Mouse (Mus musculus): ENCODE measurements at regions not wholly inside any gene's neighbourhood (a gene's known extent, or its start where the extent isn't known, plus 50 kb on each side); places are given as distances from the start of the nearest gene placed in this dataset.

- Histone ChIP-seq H3K4me3 (ENCODE audit: insufficient read depth, low read depth, low read length) (no peak overlapping the region), H3K27ac (ENCODE audit: insufficient read depth, low read depth, low read length) (no peak overlapping the region), H3K4me1 (ENCODE audit: control insufficient read depth, insufficient read depth, low read length) (peaks cover 6% of the 10 kb centered on the region)
- no peak for TF ChIP-seq CTCF (IDR thresholded peaks at IDR 0.05; ENCODE audit: insufficient read depth, low read depth, low read length)
- TF ChIP-seq POLR2A (IDR thresholded peaks at IDR 0.05; ENCODE audit: insufficient read depth, low read depth, low read length): no peak
- 86% methylated on average over 1 of the region's 1 CpGs for WGBS
These were observed 74.0 kb downstream of the Adamts15 start for GRCm38 (mm10) chr9:30848249-30848648.

GRCm38 (mm10) chr9:30845609-30846290 is 76.5 kb downstream of the Adamts15 start:
- WGBS: 72% methylated on average over 10 of the region's 10 CpGs
- TF ChIP-seq CTCF (IDR thresholded peaks at IDR 0.05; ENCODE audit: insufficient read depth, low read depth, low read length) (no peak), POLR2A (IDR thresholded peaks at IDR 0.05; ENCODE audit: insufficient read depth, low read depth, low read length) (no peak)
- H3K4me3 ChIP-seq (ENCODE audit: insufficient read depth, low read depth, low read length): no peak overlapping the region
- no peak overlapping the region for H3K27ac ChIP-seq (ENCODE audit: insufficient read depth, low read depth, low read length)
- peaks cover 6% of the 10 kb centered on the region for H3K4me1 ChIP-seq (ENCODE audit: control insufficient read depth, insufficient read depth, low read length)

GRCm38 (mm10) chr9:30844079-30844563 is 78.1 kb downstream of the Adamts15 start:
- no peak overlapping the region for H3K4me3 ChIP-seq (ENCODE audit: insufficient read depth, low read depth, low read length)
- 73% methylated on average over 8 of the region's 8 CpGs for WGBS

DNA sequence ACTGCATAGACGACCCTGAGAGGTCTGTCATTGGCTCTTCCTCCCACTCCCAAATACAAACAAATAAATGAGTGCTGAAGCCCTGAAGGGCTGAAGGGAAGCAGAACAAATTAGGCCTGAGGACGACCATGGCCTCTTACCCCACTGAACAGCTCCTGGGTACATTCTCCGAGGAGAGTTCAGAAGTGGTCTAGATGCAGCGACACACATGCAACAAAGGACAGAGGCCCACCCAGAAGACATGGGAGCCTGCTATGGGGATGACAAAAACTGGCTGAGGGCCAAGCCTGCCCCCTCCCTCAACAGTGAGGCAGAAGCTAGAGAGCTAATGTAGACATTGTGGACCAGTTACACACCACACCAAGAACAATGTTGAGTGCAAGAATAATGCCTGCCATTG is 87.3 kb downstream of the Adamts15 start:
- Histone ChIP-seq H3K27ac (ENCODE audit: insufficient read depth, low read depth, low read length) (no peak overlapping the region), H3K4me1 (ENCODE audit: control insufficient read depth, insufficient read depth, low read length) (no peaks in the 10 kb centered on the region), H3K4me3 (ENCODE audit: insufficient read depth, low read depth, low read length) (no peak overlapping the region)
- 68% methylated on average over 4 of the region's 4 CpGs for WGBS
- TF ChIP-seq POLR2A (IDR thresholded peaks at IDR 0.05; ENCODE audit: insufficient read depth, low read depth, low read length): no peak

More at GRCm38 (mm10) chr9:30844079-30844563, 78.1 kb downstream of the Adamts15 start:
- no peak overlapping the region for H3K27ac ChIP-seq (ENCODE audit: insufficient read depth, low read depth, low read length)
- TF ChIP-seq POLR2A (IDR thresholded peaks at IDR 0.05; ENCODE audit: insufficient read depth, low read depth, low read length) (no peak), CTCF (IDR thresholded peaks at IDR 0.05; ENCODE audit: insufficient read depth, low read depth, low read length) (no peak)
- peaks cover 6% of the 10 kb centered on the region for H3K4me1 ChIP-seq (ENCODE audit: control insufficient read depth, insufficient read depth, low read length)

GRCm38 (mm10) chr9:30834565-30834905 is 87.7 kb downstream of the Adamts15 start:
- WGBS: 79% methylated on average over 10 of the region's 10 CpGs
- no peak for TF ChIP-seq POLR2A (IDR thresholded peaks at IDR 0.05; ENCODE audit: insufficient read depth, low read depth, low read length)
- no peak for TF ChIP-seq CTCF (IDR thresholded peaks at IDR 0.05; ENCODE audit: insufficient read depth, low read depth, low read length)

DNA sequence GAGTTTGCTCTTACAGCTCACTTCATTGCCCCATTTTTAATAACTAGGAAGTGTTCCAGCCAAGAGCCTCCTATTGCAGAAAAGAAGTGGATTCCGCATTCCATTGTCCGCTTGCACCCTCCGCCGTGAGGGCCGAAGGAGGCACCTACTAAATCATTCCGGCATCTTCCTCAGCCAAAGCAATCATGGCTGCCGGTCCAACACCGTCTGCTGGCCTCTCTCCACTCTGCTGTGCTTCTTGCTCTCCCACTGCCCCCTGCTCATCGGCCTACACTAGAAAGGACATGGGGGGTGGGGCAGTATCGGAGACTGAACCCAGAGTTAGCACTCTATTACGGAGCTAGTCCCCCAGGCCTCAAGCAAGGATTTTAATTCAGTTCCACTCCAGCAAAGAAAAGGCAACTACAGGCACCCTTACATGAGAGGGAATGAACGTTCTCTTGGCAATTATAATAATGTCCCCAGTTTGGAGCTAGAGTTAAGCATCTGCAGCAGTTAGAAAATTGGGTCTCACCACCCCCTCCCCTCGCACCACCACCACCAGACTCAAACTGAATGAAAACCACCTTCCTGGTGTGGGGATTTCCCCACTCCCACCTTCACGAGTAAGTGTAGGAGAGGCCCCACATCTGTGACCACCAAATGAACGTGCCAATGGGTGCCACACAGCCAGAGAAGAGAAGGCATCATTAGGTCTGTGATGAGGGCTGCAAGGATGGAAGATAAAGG is 88.3 kb downstream of the Adamts15 start:
- Histone ChIP-seq H3K4me3 (ENCODE audit: insufficient read depth, low read depth, low read length) (no peak overlapping the region), H3K4me1 (ENCODE audit: control insufficient read depth, insufficient read depth, low read length) (no peaks in the 10 kb centered on the region), H3K27ac (ENCODE audit: insufficient read depth, low read depth, low read length) (no peak overlapping the region)
- TF ChIP-seq POLR2A (IDR thresholded peaks at IDR 0.05; ENCODE audit: insufficient read depth, low read depth, low read length) (no peak), CTCF (IDR thresholded peaks at IDR 0.05; ENCODE audit: insufficient read depth, low read depth, low read length) (no peak)
- WGBS: 89% methylated on average over 15 of the region's 15 CpGs

More at GRCm38 (mm10) chr9:30834565-30834905, 87.7 kb downstream of the Adamts15 start:
- Histone ChIP-seq H3K27ac (ENCODE audit: insufficient read depth, low read depth, low read length) (no peak overlapping the region), H3K4me3 (ENCODE audit: insufficient read depth, low read depth, low read length) (no peak overlapping the region), H3K4me1 (ENCODE audit: control insufficient read depth, insufficient read depth, low read length) (no peaks in the 10 kb centered on the region)

GRCm38 (mm10) chr9:30829158-30829870 is 92.9 kb downstream of the Adamts15 start:
- Histone ChIP-seq H3K27ac (ENCODE audit: insufficient read depth, low read depth, low read length) (no peak overlapping the region), H3K4me3 (ENCODE audit: insufficient read depth, low read depth, low read length) (no peak overlapping the region), H3K4me1 (ENCODE audit: control insufficient read depth, insufficient read depth, low read length) (no peaks in the 10 kb centered on the region)
- TF ChIP-seq CTCF (IDR thresholded peaks at IDR 0.05; ENCODE audit: insufficient read depth, low read depth, low read length) (no peak), POLR2A (IDR thresholded peaks at IDR 0.05; ENCODE audit: insufficient read depth, low read depth, low read length) (no peak)
- WGBS: 90% methylated on average over 3 of the region's 3 CpGs

DNA sequence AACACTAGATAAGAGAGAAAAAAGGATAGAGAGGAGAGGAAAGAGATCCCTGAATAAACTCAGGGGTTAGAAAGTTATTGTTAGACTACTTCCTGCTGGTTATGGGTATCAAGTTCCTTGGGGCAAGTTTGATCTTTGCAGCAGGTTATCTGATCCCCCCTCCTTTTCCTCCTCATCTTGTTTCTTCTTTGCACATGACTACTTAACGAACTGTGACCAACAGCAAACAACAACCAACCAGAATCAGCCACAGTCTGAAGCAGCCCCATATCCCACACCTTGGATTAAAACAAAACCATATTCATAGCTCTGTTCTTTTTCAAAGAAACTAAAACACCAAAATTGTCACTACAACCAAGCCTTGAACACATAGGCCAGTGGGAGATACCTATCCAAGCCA is 94.5 kb downstream of the Adamts15 start:
- Histone ChIP-seq H3K27ac (ENCODE audit: insufficient read depth, low read depth, low read length) (no peak overlapping the region), H3K4me1 (ENCODE audit: control insufficient read depth, insufficient read depth, low read length) (no peaks in the 10 kb centered on the region), H3K4me3 (ENCODE audit: insufficient read depth, low read depth, low read length) (no peak overlapping the region)
- WGBS: 85% methylated on average over 1 of the region's 1 CpGs
- TF ChIP-seq CTCF (IDR thresholded peaks at IDR 0.05; ENCODE audit: insufficient read depth, low read depth, low read length) (no peak), POLR2A (IDR thresholded peaks at IDR 0.05; ENCODE audit: insufficient read depth, low read depth, low read length) (no peak)

All from olfactory bulb, adult 2 months (tissue).